Mouse (Mus musculus) CD4-positive helper T cell, adult 2 months (primary cell): ENCODE measurements around the gene Smyd2.
A peak's percentile ranks its signal among the peaks of the same experiment; 100 is the strongest.

Experiments
- DNase-seq: peaks from one replicate; pipeline ENCODE4 v3.0.0-alpha.2; 2012; ENCODE audit warnings: low read depth, missing footprints, low spot score

Gene Smyd2

GRCm38 (mm10) chr1:189917126-189917500, 5.0 kb downstream of the Smyd2 start:
- no peak for DNase-seq

GRCm38 (mm10) chr1:189916422-189917125, 5.6 kb downstream of the Smyd2 start:
- no peak for DNase-seq

GRCm38 (mm10) chr1:189913093-189913760, 8.9 kb downstream of the Smyd2 start:
- no peak for DNase-seq

GRCm38 (mm10) chr1:189910685-189911345, 11.3 kb downstream of the Smyd2 start:
- no peak for DNase-seq

DNA sequence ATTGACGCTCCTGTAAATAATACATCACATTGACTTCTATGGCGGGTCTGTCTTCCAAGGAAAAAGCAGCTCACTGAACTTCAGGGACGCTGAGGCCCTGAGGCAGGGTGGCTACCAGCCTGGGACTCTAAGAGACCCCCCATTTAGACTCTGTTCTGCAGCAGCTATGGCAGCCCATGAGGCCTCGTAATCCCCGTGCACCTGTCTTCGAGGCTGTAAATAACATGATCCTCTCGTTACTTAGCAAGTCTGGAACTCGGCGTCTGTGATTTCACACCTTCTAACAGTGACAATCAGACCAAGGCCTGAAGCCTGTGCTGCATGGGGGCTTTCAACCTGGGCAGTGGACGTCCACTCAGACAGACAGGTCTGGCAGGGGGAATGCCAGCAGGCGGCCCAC, 19.0 kb downstream of the Smyd2 start:
- DNase-seq = no peak

DNA sequence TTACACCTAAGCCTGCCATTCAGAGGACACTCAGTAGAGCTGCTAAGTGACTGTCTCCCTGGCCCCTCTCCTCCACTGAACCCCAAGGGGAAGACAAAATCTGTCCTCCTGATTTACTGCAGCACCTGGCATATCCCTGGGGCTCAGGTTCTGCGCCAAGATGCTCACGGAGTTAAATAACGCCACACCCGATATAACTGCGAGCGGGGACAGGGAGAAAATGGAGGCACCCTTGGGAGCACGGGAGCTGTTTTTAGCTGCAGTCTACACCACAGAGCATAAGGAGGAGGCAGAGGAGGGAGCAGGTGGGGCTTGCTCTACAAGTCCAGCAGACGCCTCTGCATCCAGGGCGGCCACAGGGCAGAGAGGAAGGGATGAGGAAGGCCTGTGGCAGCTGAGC, 19.8 kb downstream of the Smyd2 start:
- no peak for DNase-seq

DNA sequence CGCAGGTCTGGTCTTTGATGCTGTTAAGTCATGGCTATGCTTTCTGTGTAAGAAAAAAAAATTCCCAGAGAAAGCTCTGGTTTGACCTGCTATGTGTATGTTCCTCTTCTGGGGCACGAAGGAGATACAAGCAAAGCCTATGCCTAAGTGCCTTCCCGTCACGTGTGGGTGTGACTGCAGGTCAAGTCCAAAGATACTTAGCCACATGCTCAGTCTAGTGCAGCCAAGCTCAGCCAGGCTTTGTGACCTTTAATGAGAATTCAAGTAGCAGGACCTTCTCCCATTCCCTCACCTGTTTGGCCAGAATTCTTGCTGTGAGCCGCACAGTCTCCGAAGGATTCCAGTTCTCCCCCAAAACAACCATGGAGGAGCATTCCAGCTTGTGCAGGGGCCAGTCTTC, 22.6 kb downstream of the Smyd2 start:
- DNase-seq = no peak

DNA sequence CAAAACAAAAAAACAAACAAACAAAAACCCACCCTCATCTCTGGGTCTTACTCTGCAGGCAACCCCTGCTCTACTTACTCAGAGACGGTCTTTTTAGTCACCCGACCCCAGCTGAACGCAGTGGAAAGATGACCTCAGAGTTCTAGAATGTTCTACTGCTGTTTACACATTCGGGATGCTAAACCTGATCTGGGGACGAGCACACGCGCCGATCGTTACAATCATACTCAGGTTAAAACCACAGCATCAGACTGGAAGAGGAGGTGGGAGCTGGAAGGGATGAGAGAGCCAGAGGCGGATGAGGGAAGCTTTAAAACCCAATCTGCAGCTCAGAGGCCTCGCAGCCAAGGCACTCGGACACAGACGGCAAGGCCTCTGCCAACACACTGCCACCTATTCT, 23.5 kb downstream of the Smyd2 start:
- DNase-seq = no peak

GRCm38 (mm10) chr1:189897861-189898260, 24.3 kb downstream of the Smyd2 start:
- DNase-seq = no peak

- no peak for DNase-seq
Observed at GRCm38 (mm10) chr1:189894191-189894590, 28.0 kb downstream of the Smyd2 start.

GRCm38 (mm10) chr1:189888749-189889148, 33.4 kb downstream of the Smyd2 start:
- DNase-seq = no peak

- peak; percentile 47 for DNase-seq
Observed at GRCm38 (mm10) chr1:189887518-189887917, 34.6 kb downstream of the Smyd2 start.

- no peak for DNase-seq
Observed at GRCm38 (mm10) chr1:189885975-189886374, 36.2 kb downstream of the Smyd2 start.

DNA sequence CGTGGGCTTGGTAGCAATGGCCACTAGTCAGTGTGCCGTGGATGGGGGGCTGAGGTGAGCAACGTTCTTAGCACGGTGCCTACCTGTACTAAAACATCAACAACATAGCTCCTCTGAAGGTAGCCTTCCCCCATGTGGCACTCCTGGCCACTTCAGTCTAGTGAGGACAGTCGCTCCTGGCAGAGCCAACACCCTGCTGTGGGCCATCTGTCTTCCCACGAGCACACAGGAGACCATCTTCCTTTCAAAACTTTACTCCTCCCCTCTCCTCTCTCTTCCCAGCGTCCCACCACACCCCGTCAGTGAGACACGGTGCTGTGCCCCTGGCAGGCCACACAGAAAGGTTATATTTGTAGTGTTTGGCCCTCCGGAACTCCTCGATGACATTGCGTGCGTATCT, 37.2 kb downstream of the Smyd2 start:
- DNase-seq = no peak

DNA sequence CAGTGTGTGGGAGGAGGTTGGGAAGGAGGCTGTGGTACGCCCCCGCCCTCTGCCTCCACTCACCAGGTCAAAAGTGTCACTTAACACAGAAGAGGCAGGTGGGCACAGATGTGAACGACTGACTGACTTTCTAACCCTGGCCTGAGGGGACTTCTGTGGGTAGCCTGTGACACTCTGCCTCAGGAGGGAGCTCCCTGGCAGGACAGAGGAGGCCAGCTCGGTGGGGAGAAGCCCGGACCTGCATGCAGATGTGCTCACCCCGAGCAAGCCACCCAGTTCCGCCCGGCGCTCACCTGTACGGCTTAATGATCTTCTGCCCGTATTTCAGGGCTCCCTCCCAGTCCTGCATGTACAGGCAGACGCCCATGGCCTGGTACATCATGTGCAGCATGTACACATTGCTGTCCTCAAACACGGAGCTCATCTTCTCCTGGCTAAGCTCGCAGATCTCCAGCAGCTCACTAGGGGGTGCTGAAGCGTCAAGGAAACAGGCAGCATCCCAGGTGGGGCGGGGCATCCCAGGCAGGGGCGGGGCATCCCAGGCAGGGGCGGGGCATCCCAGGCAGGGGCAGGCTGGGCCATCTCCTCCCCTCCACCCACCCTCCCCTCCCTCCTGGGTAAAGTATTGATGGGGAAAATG, 38.5 kb downstream of the Smyd2 start:
- no peak for DNase-seq

DNA sequence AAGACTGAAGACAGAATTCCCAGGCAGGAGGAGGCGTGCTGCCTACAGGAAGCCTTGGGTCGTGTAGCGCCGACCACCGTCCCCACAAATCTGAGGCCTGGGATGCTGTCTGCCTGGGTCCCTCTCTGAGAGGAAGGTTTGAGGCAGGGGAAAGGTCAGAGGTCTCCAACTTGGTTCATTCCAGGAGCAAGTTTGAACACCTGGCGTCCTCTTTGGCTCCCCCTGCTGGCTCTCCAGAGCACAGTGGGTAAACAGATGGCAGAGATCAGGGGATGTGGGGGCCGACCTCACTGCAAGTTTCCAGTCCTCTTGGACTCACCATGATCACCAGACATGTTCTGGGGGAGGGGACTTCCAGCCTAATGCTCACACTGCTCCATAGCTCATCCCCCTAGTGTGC, 39.3 kb downstream of the Smyd2 start:
- peak; percentile 42 for DNase-seq

DNA sequence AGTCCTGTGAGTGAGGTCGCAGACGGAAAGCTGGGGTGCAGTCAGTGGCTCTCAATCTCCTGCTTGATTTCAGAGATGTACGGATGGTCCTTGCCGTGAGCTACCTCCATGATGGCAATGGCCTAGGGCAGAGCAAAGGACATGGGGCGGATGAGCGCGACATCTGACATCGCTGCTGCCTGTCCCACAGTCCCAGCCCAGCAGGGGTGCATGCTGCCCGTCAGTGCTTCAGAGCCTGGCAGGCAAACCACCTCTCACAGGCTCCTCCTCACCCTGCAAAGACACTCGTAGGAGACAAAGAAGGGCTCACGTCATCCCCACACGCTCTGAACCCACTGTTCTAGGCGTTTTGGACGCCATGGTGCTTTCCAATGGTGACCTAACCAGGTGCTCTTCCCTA, 41.4 kb downstream of the Smyd2 start:
- DNase-seq = no peak

GRCm38 (mm10) chr1:189879965-189880364, 42.2 kb downstream of the Smyd2 start:
- no peak for DNase-seq

DNA sequence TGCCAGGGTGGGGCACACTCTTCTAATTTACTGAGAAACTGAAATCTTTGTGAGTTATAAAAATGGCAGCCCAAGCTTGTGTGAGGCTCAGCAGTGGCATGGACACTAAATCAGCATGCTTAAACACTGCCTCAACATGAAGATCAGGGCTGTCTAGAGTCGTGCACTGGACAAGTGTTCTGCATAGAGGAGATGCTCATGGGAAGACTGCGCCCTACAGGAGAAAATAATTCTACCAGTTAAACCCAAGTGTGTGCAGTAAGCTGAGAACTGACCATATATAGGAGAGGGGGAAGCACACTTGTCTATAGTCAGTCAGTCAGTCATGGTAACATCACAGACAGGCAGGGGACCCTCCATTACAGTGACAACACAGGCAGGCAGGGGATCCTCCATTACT, 43.0 kb downstream of the Smyd2 start:
- DNase-seq = no peak

- no peak for DNase-seq
Observed at GRCm38 (mm10) chr1:189876162-189876561, 46.0 kb downstream of the Smyd2 start.

GRCm38 (mm10) chr1:189875439-189875861, 46.7 kb downstream of the Smyd2 start:
- DNase-seq = no peak

DNA sequence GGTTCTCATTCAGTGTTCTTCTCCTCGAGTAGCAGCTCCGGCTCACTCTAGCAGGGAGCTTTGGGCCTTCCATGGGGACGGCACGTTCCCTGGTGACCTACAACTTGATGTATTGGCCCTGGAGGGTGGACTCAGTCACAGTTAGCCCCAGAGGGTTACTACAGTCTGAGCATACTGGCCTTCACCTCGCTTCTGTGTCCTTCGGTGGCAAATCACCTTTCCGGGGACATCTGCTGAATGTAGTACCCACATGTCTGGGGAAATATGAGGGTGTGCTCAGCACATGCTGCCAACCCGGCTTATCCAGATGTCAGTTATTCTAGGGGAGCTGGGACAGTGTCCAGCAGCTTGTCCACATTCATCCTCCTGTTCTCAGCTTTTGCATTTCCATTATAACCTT, 48.6 kb downstream of the Smyd2 start:
- DNase-seq = no peak
